In the genomic region with DNA sequence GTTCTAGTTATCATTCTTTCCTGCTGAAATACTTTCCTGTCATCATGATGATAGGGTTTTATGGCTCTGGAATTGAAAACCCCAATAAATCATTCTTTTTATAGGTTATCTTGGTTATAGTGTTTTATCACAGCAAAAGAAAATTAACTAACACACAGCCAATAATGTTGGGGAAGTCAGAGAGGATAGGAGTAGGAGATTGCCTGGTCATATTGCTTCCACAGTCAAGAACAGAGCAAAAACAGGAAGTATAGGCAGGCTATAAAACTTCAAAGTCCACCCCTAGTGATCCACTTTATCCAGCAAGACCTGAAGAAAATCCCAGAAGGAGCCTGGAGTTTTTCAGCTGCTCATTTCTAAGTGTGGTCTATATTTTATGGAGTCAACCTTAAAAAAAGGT, we compare ENCODE assay signal across 32 mouse cellular contexts.
"Had no signal": no experiment of that assay in that cellular context is flagged by ENCODE, and none has a peak within 500 bp of the region (broad histone marks: within the 10 kb centered on the region; RNA-seq: fewer than 3 reads in every experiment).

No protein-coding gene starts in this region.

- H3K4me1 ChIP-seq: limb, embryonic 10.5 days; limb, embryonic 12.5 days; limb, embryonic 13.5 days; limb, embryonic 15.5 days; liver, embryonic 12.5 days; liver, embryonic 13.5 days; liver, embryonic 15.5 days; lung, embryonic 15.5 days; megakaryocyte, embryonic 14.5 days; midbrain, embryonic 10.5 days; midbrain, embryonic 12.5 days; midbrain, embryonic 13.5 days; midbrain, embryonic 15.5 days; neural tube, embryonic 12.5 days had no signal

- H3K9me3 ChIP-seq: limb, embryonic 10.5 days; limb, embryonic 12.5 days; limb, embryonic 13.5 days; limb, embryonic 15.5 days; liver, embryonic 12.5 days; liver, embryonic 13.5 days; liver, embryonic 15.5 days; lung, embryonic 15.5 days; midbrain, embryonic 10.5 days; midbrain, embryonic 12.5 days; midbrain, embryonic 13.5 days; midbrain, embryonic 15.5 days; neural tube, embryonic 12.5 days had no signal

- ATAC-seq: liver, embryonic 12.5 days; liver, postnatal 0 days; lung, postnatal 0 days; midbrain, embryonic 13.5 days; midbrain, embryonic 15.5 days; midbrain, embryonic 16.5 days had no signal

- H3K9ac ChIP-seq: limb, embryonic 12.5 days; limb, embryonic 13.5 days; limb, embryonic 15.5 days; liver, embryonic 12.5 days; liver, embryonic 13.5 days; liver, embryonic 14.5 days; liver, embryonic 15.5 days; liver, postnatal 0 days; lung, embryonic 14.5 days; lung, embryonic 15.5 days; midbrain, embryonic 12.5 days; midbrain, embryonic 13.5 days; midbrain, embryonic 15.5 days; neural tube, embryonic 12.5 days had no signal

- H3K27ac ChIP-seq: limb, embryonic 10.5 days; limb, embryonic 12.5 days; limb, embryonic 13.5 days; limb, embryonic 15.5 days; liver, embryonic 12.5 days; liver, embryonic 13.5 days; liver, embryonic 14.5 days; liver, embryonic 15.5 days; lung, embryonic 15.5 days; macrophage; midbrain, embryonic 10.5 days; midbrain, embryonic 12.5 days; midbrain, embryonic 13.5 days; midbrain, embryonic 15.5 days; neural tube, embryonic 12.5 days had no signal

- H3K36me3 ChIP-seq: limb, embryonic 10.5 days; limb, embryonic 12.5 days; limb, embryonic 13.5 days; limb, embryonic 15.5 days; liver, embryonic 12.5 days; liver, embryonic 13.5 days; liver, embryonic 15.5 days; lung, embryonic 15.5 days; midbrain, embryonic 10.5 days; midbrain, embryonic 12.5 days; midbrain, embryonic 13.5 days; midbrain, embryonic 15.5 days; neural tube, embryonic 12.5 days had no signal

- H3K27me3 ChIP-seq: limb, embryonic 12.5 days; limb, embryonic 13.5 days; limb, embryonic 15.5 days; liver, embryonic 12.5 days; liver, embryonic 13.5 days; liver, embryonic 15.5 days; lung, embryonic 15.5 days; megakaryocyte, embryonic 14.5 days; midbrain, embryonic 12.5 days; midbrain, embryonic 13.5 days; midbrain, embryonic 15.5 days; neural tube, embryonic 12.5 days had no signal

- H3K4me3 ChIP-seq: limb, embryonic 10.5 days; limb, embryonic 12.5 days; limb, embryonic 13.5 days; limb, embryonic 15.5 days; liver, embryonic 12.5 days; liver, embryonic 13.5 days; liver, embryonic 15.5 days; lung, embryonic 15.5 days; megakaryocyte, embryonic 14.5 days; midbrain, embryonic 10.5 days; midbrain, embryonic 12.5 days; midbrain, embryonic 13.5 days; midbrain, embryonic 15.5 days; myocyte; neural tube, embryonic 12.5 days had no signal

- H3K4me2 ChIP-seq: limb, embryonic 12.5 days; limb, embryonic 13.5 days; limb, embryonic 15.5 days; liver, embryonic 11.5 days; liver, embryonic 12.5 days; liver, embryonic 13.5 days; liver, embryonic 15.5 days; lung, embryonic 14.5 days; lung, embryonic 15.5 days; midbrain, embryonic 11.5 days; midbrain, embryonic 12.5 days; midbrain, embryonic 13.5 days; midbrain, embryonic 15.5 days; neural tube, embryonic 12.5 days had no signal

- DNase-seq: left cerebral cortex, postnatal 4 days; liver; liver, embryonic 13.5 days; liver, postnatal 0 days; lung, adult 18-20 months; lung, adult 2 months; lung, embryonic 14.5 days; lung, postnatal 10 days; lung, postnatal 14 days; lung, postnatal 36 days; lung, postnatal 4 days; midbrain, embryonic 14.5 days had no signal
